Mouse (Mus musculus) hindbrain, embryonic 10.5 days (tissue): Measurements from ENCODE around the gene Gmppb. TPM values are rescaled to one million over a fixed set of nuclear protein-coding genes. Genes with fewer than 3 reads are reported as not detected.

ENCODE experiments used
- DNase-seq: peaks from one replicate; pipeline ENCODE4 v3.0.0-alpha.2; 2017; ENCODE audit warnings: low spot score
- H3K27ac ChIP-seq: fragments of 300-500 bp; sonication (generic); 2 replicates; pipeline ENCODE4 v1.5.1; 2016; ENCODE audit warnings: mild to moderate bottlenecking, moderate library complexity
- H3K27me3 ChIP-seq: fragments of 300-500 bp; sonication (generic); 2 replicates; pipeline ENCODE4 v1.6.1; 2016; ENCODE audit warnings: mild to moderate bottlenecking; ENCODE audit not compliant: poor library complexity, insufficient read depth, severe bottlenecking
- H3K36me3 ChIP-seq: fragments of 300-500 bp; sonication (generic); 2 replicates; pipeline ENCODE4 v1.6.1; 2016; ENCODE audit warnings: mild to moderate bottlenecking, moderate library complexity
- H3K4me1 ChIP-seq: fragments of 300-500 bp; sonication (generic); replicated peaks from 2 replicates; pipeline ENCODE4 v1.6.1; 2016; ENCODE audit warnings: mild to moderate bottlenecking
- H3K4me3 ChIP-seq: fragments of 300-500 bp; sonication (generic); 2 replicates; pipeline ENCODE4 v1.5.1; 2016; ENCODE audit warnings: mild to moderate bottlenecking, moderate library complexity
- H3K9me3 ChIP-seq: fragments of 300-500 bp; sonication (generic); 2 replicates; pipeline ENCODE4 v1.6.1; 2016; ENCODE audit warnings: mild to moderate bottlenecking, moderate library complexity
- WGBS: fragments of 180-500 bp; shearing (Covaris S2); methylation state at CpG from one replicate; pipeline ENCODE4 v1.1.7; 2016; 5-methylcytosine and 5-hydroxymethylcytosine counted together
- polyA plus RNA-seq: library from polyadenylated mRNA; unstranded; fragments of >200 nt; fragmentation: Nextera tagmentation; extraction: Ambion mirVana; gene quantifications from 2 replicates; pipeline ENCODE4 v1.2.1, GENCODE M21; 2016

Gene Gmppb
- polyA plus RNA-seq, 1 experiment from 2014 or later, result 30.7 TPM

- Histone ChIP-seq H3K4me3 (peak overlapping the region; percentile 94), H3K27ac (peak overlapping the region; percentile 93), H3K4me1 (peaks cover 49% of the 10 kb centered on the region), H3K36me3 (peaks cover 38% of the 10 kb centered on the region), H3K27me3 (no peaks in the 10 kb centered on the region), H3K9me3 (no peaks in the 10 kb centered on the region)
- peak; percentile 52 for DNase-seq
- WGBS, result under 1% methylated on average over 16 of the region's 16 CpGs
Measured at GRCm38 (mm10) chr9:108094998-108095411, 46.0 kb downstream of the Gmppb start.

GRCm38 (mm10) chr9:108095518-108095917 is 46.5 kb downstream of the Gmppb start:
- WGBS, result 12% methylated on average over 3 of the region's 3 CpGs
- Histone ChIP-seq H3K9me3 (no peaks in the 10 kb centered on the region), H3K36me3 (peaks cover 33% of the 10 kb centered on the region), H3K27ac (peak overlapping the region; percentile 93), H3K27me3 (no peaks in the 10 kb centered on the region), H3K4me1 (peaks cover 49% of the 10 kb centered on the region), H3K4me3 (peak overlapping the region; percentile 94)
- peak; percentile 69 for DNase-seq

GRCm38 (mm10) chr9:108095949-108096712 is 47.1 kb downstream of the Gmppb start:
- Histone ChIP-seq H3K4me1 (peaks cover 49% of the 10 kb centered on the region), H3K9me3 (no peaks in the 10 kb centered on the region), H3K27ac (no peak overlapping the region), H3K36me3 (peaks cover 27% of the 10 kb centered on the region), H3K4me3 (peak overlapping the region; percentile 94; the same call in 1 of the 2 replicates), H3K27me3 (no peaks in the 10 kb centered on the region)
- WGBS, result 63% methylated on average over 10 of the region's 10 CpGs
- DNase-seq, result no peak

- no peak for DNase-seq
- Histone ChIP-seq H3K4me3 (no peak overlapping the region), H3K27ac (no peak overlapping the region), H3K27me3 (no peaks in the 10 kb centered on the region), H3K9me3 (no peaks in the 10 kb centered on the region), H3K4me1 (peaks cover 35% of the 10 kb centered on the region), H3K36me3 (peaks cover 26% of the 10 kb centered on the region; the same call in 1 of the 2 replicates)
- WGBS, result 78% methylated on average over 8 of the region's 8 CpGs
Measured at GRCm38 (mm10) chr9:108099619-108100018, 50.6 kb downstream of the Gmppb start.

Other genes with a start within 250 kb of the Gmppb start
- 87.6 and 98.2 TPM in 2 replicates for gene Rbm6, start 176.0 kb upstream of the Gmppb start, polyA plus RNA-seq
- gene Mon1a, start 161.1 kb upstream of the Gmppb start, polyA plus RNA-seq, result 13.4 and 16.6 TPM in 2 replicates
- gene Mst1r, start 142.4 kb upstream of the Gmppb start, polyA plus RNA-seq, result 0.67 and 0.80 TPM in 2 replicates
- not detected in 2 replicates for gene Actl11, start 120.8 kb upstream of the Gmppb start, polyA plus RNA-seq
- 13.0 and 13.1 TPM in 2 replicates for gene Camkv, start 113.6 kb upstream of the Gmppb start, polyA plus RNA-seq
- 24.3 and 35.3 TPM in 2 replicates for gene Traip, start 99.1 kb upstream of the Gmppb start, polyA plus RNA-seq
- 8.5 and 9.6 TPM in 2 replicates for gene Uba7, start 73.7 kb upstream of the Gmppb start, polyA plus RNA-seq
- gene Gm20661, start 66.2 kb upstream of the Gmppb start, polyA plus RNA-seq, result 1.5 and 1.8 TPM in 2 replicates
- gene Inka1, start 63.4 kb upstream of the Gmppb start, polyA plus RNA-seq, result 59.8 and 61.0 TPM in 2 replicates
- gene Cdhr4, start 56.7 kb upstream of the Gmppb start, polyA plus RNA-seq, result 2.4 and 3.0 TPM in 2 replicates
- gene Gm20662, start 52.9 kb upstream of the Gmppb start, polyA plus RNA-seq, result 0.46 and 0.54 TPM in 2 replicates
- 60.1 and 65.5 TPM in 2 replicates for gene Ip6k1, start 46.7 kb upstream of the Gmppb start, polyA plus RNA-seq
- 2.4 and 3.4 TPM in 2 replicates for gene Amigo3, start 3.9 kb downstream of the Gmppb start, polyA plus RNA-seq
- gene Mst1, start 31.2 kb downstream of the Gmppb start, polyA plus RNA-seq, result 0.34 and 0.39 TPM in 2 replicates
- gene Rnf123, start 34.1 kb downstream of the Gmppb start, polyA plus RNA-seq, result 36.6 and 39.1 TPM in 2 replicates
- 77.0 and 83.8 TPM in 2 replicates for gene Apeh, start 45.4 kb downstream of the Gmppb start, polyA plus RNA-seq
- 1.4 and 2.4 TPM in 2 replicates for gene Bsn, start 141.1 kb downstream of the Gmppb start, polyA plus RNA-seq
- 81.2 and 81.6 TPM in 2 replicates for gene Dag1, start 214.7 kb downstream of the Gmppb start, polyA plus RNA-seq
- 39.5 and 54.3 TPM in 2 replicates for gene Nicn1, start 241.2 kb downstream of the Gmppb start, polyA plus RNA-seq
- gene Amt, start 247.6 kb downstream of the Gmppb start, polyA plus RNA-seq, result 31.4 and 34.7 TPM in 2 replicates